Mouse (Mus musculus): ENCODE results near the gene 6430628N08Rik. TPM values are rescaled to one million over a fixed set of nuclear protein-coding genes. Genes with fewer than 3 reads are reported as not detected.
A peak's percentile ranks its signal among the peaks of the same experiment; 100 is the strongest.

6430628N08Rik gene
- polyA plus RNA-seq, 1 experiment from 2014 or later, result not detected

DNA sequence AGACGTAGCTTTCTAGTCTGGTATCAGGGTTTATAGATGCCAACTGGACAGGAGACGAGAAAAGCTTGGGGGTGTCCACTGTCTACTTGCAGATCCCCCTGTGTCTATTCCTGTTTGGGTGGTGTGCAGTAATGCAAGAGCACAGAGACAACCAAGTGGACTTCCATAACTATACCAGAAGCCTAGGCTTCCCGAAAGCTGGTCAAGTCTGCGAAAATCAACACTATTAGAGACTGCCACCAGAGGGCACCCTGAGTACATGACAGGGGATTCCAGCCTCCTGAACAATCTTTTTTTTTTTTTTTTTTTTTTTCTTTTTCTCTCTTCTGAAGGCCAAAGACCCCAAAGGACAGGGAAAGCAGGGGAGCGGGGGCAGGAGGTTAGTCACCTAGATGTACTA, 12.4 kb downstream of the 6430628N08Rik start:
- 16% methylated on average over 5 of the region's 5 CpGs for WGBS
- H3K4me3 ChIP-seq (ENCODE audit: low read length), result no peak overlapping the region
- ATAC-seq (ENCODE audit: low read depth), result no peak; the same call in 1 of the 2 replicates
- peaks cover 37% of the 10 kb centered on the region for H3K27me3 ChIP-seq (ENCODE audit: control insufficient read depth, insufficient read depth, low read depth, low read length)
- H3K9me3 ChIP-seq (ENCODE audit: control insufficient read depth, low read length), result no peaks in the 10 kb centered on the region
- H3K4me2 ChIP-seq (ENCODE audit: low read depth, low read length), result no peak overlapping the region
- H3K36me3 ChIP-seq (ENCODE audit: control insufficient read depth, insufficient read depth, low read length), result no peaks in the 10 kb centered on the region
- H3K4me1 ChIP-seq (replicated peaks; ENCODE audit: control insufficient read depth, insufficient read depth, low read length), result no peaks in the 10 kb centered on the region
- H3K27ac ChIP-seq (ENCODE audit: low read length), result no peak overlapping the region
- no peak overlapping the region for H3K9ac ChIP-seq (ENCODE audit: low read length)

DNA sequence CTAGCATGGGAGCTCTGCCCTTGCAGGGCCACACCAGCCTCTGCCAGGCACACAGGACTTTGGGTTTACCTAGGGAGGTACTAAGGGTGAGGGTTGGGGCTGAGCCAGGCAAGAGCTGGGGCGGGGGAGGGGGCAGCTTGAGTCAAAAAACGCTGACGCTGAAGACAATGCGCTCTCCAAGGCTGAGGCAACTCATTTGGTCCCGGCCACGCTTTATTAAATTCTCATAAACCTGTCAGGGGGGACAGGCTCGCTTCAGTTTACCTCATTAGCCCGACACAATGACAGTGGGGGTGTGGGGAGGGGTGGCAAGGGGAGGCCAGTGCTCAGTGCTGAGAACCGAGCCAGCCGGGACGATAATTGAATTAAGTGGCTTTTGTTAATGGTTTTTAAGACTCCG, 13.9 kb downstream of the 6430628N08Rik start:
- peaks cover 22% of the 10 kb centered on the region for H3K27me3 ChIP-seq (ENCODE audit: control insufficient read depth, insufficient read depth, low read depth, low read length)
- no peak overlapping the region for H3K27ac ChIP-seq (ENCODE audit: low read length)
- H3K4me1 ChIP-seq (replicated peaks; ENCODE audit: control insufficient read depth, insufficient read depth, low read length), result no peaks in the 10 kb centered on the region
- no peaks in the 10 kb centered on the region for H3K36me3 ChIP-seq (ENCODE audit: control insufficient read depth, insufficient read depth, low read length)
- 16% methylated on average over 12 of the region's 12 CpGs for WGBS
- H3K9me3 ChIP-seq (ENCODE audit: control insufficient read depth, low read length), result no peaks in the 10 kb centered on the region
- no peak for ATAC-seq (ENCODE audit: low read depth)
- no peak overlapping the region for H3K4me2 ChIP-seq (ENCODE audit: low read depth, low read length)
- H3K9ac ChIP-seq (ENCODE audit: low read length), result no peak overlapping the region
- H3K4me3 ChIP-seq (ENCODE audit: low read length), result no peak overlapping the region

DNA sequence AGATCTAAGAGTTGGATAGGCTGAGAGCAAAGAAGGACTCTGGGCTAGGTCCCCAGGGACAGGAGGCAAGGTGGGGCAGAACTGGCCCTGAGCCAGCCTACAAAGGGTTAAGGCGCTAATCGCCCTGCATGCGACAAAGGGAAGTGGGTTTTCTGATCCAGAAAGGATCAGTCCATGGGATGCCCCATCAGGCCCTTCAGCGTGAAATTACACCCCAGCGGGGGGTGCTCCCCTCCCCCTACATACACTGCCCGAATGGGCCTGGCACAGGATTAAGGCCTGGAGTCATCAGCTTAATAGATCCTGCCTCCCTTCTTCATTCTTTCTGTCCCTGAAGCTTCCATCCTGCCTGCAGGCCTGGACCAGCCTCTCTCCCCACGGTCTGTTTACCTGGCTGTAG, 15.2 kb downstream of the 6430628N08Rik start:
- Histone ChIP-seq H3K9ac (ENCODE audit: low read length) (no peak overlapping the region), H3K4me2 (ENCODE audit: low read depth, low read length) (no peak overlapping the region), H3K9me3 (ENCODE audit: control insufficient read depth, low read length) (no peaks in the 10 kb centered on the region), H3K36me3 (ENCODE audit: control insufficient read depth, insufficient read depth, low read length) (no peaks in the 10 kb centered on the region), H3K4me3 (ENCODE audit: low read length) (no peak overlapping the region), H3K27ac (ENCODE audit: low read length) (no peak overlapping the region), H3K27me3 (ENCODE audit: control insufficient read depth, insufficient read depth, low read depth, low read length) (peaks cover 14% of the 10 kb centered on the region), H3K4me1 (replicated peaks; ENCODE audit: control insufficient read depth, insufficient read depth, low read length) (no peaks in the 10 kb centered on the region)
- ATAC-seq (ENCODE audit: low read depth), result no peak
- WGBS, result 23% methylated on average over 7 of the region's 7 CpGs

DNA sequence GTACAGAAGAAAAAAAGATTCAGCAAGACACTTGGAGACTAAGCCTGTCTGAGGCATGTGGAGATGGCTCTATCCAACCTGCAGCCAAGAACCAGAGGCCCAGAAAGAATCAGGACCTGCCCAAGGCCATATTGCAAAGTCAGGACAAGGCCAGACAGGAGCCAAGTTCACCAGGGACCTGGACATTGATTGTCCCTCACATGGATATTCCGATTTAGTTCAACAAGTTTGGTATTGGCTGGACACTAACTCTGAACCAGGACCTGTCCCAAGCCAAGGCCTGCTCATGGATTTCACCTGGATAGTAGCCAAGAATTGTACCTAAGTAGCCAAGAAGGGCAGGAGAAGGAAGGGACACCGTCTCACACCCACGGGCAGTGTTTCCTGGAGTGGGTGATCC, 16.3 kb downstream of the 6430628N08Rik start:
- H3K27me3 ChIP-seq (ENCODE audit: control insufficient read depth, insufficient read depth, low read depth, low read length), result peaks cover 14% of the 10 kb centered on the region; the same call in 1 of the 2 replicates
- no peaks in the 10 kb centered on the region for H3K36me3 ChIP-seq (ENCODE audit: control insufficient read depth, insufficient read depth, low read length)
- H3K9me3 ChIP-seq (ENCODE audit: control insufficient read depth, low read length), result no peaks in the 10 kb centered on the region
- WGBS, result 56% methylated on average over 3 of the region's 3 CpGs
- H3K4me2 ChIP-seq (ENCODE audit: low read depth, low read length), result no peak overlapping the region
- H3K4me1 ChIP-seq (replicated peaks; ENCODE audit: control insufficient read depth, insufficient read depth, low read length), result no peaks in the 10 kb centered on the region
- no peak overlapping the region for H3K9ac ChIP-seq (ENCODE audit: low read length)
- no peak overlapping the region for H3K27ac ChIP-seq (ENCODE audit: low read length)
- ATAC-seq (ENCODE audit: low read depth), result no peak
- no peak overlapping the region for H3K4me3 ChIP-seq (ENCODE audit: low read length)

DNA sequence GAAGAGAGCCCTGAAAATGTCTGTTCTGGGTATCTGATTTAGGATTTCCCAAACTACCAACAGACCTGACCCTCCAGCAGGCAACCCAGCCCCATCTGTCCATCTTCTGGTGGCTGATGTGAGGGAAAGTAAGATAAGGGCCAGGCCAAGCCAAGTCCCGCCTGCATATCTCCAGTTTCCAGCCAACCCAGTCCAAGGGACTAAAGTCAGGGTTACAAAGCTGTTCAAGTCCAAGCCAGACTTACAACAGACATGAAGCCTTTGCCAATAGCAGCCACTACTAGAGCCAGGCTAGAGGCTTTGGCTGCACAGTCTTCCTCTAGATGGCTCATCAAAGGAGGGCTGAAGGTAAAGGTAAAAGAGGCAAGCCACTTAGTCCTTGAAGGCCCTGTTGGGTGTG, 17.5 kb downstream of the 6430628N08Rik start:
- no peak overlapping the region for H3K4me2 ChIP-seq (ENCODE audit: low read depth, low read length)
- no peaks in the 10 kb centered on the region for H3K9me3 ChIP-seq (ENCODE audit: control insufficient read depth, low read length)
- no peak overlapping the region for H3K27ac ChIP-seq (ENCODE audit: low read length)
- H3K9ac ChIP-seq (ENCODE audit: low read length), result no peak overlapping the region
- no peak overlapping the region for H3K4me3 ChIP-seq (ENCODE audit: low read length)
- peaks cover 8% of the 10 kb centered on the region; the same call in 1 of the 2 replicates for H3K27me3 ChIP-seq (ENCODE audit: control insufficient read depth, insufficient read depth, low read depth, low read length)
- no peaks in the 10 kb centered on the region for H3K4me1 ChIP-seq (replicated peaks; ENCODE audit: control insufficient read depth, insufficient read depth, low read length)
- ATAC-seq (ENCODE audit: low read depth), result no peak
- 33% methylated on average over 1 of the region's 1 CpGs for WGBS
- no peaks in the 10 kb centered on the region for H3K36me3 ChIP-seq (ENCODE audit: control insufficient read depth, insufficient read depth, low read length)

DNA sequence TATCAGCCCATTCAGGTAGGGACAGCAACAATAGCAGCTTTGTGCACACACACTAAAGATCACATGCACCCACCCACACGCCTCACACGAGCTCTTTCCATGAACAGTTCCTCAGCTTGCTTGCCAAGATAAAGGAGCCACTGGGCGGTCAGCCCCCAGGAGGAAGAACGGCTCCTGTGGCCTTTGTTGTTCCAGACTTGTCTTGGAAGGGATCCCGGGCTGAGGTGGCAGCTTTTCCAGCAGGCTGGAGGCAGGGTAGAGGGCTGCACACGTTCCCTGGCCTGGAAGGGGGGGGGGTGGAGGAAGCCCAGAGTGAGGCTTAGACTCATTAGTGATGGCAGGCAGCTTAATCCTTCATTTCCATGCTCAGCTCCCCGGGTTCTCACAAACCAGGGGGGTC, 18.2 kb downstream of the 6430628N08Rik start:
- H3K4me1 ChIP-seq (replicated peaks; ENCODE audit: control insufficient read depth, insufficient read depth, low read length), result no peaks in the 10 kb centered on the region
- H3K27me3 ChIP-seq (ENCODE audit: control insufficient read depth, insufficient read depth, low read depth, low read length), result peaks cover 6% of the 10 kb centered on the region; the same call in 1 of the 2 replicates
- no peak overlapping the region for H3K27ac ChIP-seq (ENCODE audit: low read length)
- 10% methylated on average over 7 of the region's 7 CpGs for whole genome bisulfite sequencing
- H3K4me3 ChIP-seq (ENCODE audit: low read length), result no peak overlapping the region
- H3K9ac ChIP-seq (ENCODE audit: low read length), result no peak overlapping the region
- peak; percentile 56 for ATAC-seq (ENCODE audit: low read depth)
- H3K36me3 ChIP-seq (ENCODE audit: control insufficient read depth, insufficient read depth, low read length), result no peaks in the 10 kb centered on the region
- no peak overlapping the region for H3K4me2 ChIP-seq (ENCODE audit: low read depth, low read length)
- H3K9me3 ChIP-seq (ENCODE audit: control insufficient read depth, low read length), result no peaks in the 10 kb centered on the region

DNA sequence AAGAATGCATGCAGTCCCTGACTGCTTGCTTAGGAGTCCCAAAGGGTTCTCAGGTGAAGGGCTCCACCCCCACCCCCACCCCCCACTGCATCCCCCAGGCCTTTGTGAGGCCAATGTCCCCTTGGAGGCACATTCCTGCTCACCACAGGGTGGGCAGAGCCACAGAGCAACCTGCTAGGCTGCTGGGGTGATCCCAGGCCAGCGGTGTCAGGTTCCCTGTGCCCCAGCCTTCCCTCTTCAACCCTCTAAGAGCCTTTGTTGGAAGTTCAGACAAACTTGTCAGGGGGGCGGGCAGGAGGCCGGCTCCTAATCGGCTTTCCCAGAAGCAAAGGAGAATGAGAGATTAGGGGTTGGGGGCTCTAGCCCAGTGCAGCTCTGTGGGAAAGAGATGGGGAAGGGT, 21.1 kb downstream of the 6430628N08Rik start:
- H3K9me3 ChIP-seq (ENCODE audit: control insufficient read depth, low read length), result no peaks in the 10 kb centered on the region
- peak; percentile 66; the same call in 1 of the 2 replicates for ATAC-seq (ENCODE audit: low read depth)
- 10% methylated on average over 4 of the region's 4 CpGs for WGBS
- H3K27ac ChIP-seq (ENCODE audit: low read length), result no peak overlapping the region
- no peak overlapping the region for H3K9ac ChIP-seq (ENCODE audit: low read length)
- no peak overlapping the region for H3K4me3 ChIP-seq (ENCODE audit: low read length)
- H3K4me2 ChIP-seq (ENCODE audit: low read depth, low read length), result no peak overlapping the region
- no peaks in the 10 kb centered on the region for H3K36me3 ChIP-seq (ENCODE audit: control insufficient read depth, insufficient read depth, low read length)
- H3K27me3 ChIP-seq (ENCODE audit: control insufficient read depth, insufficient read depth, low read depth, low read length), result no peaks in the 10 kb centered on the region
- no peaks in the 10 kb centered on the region for H3K4me1 ChIP-seq (replicated peaks; ENCODE audit: control insufficient read depth, insufficient read depth, low read length)

DNA sequence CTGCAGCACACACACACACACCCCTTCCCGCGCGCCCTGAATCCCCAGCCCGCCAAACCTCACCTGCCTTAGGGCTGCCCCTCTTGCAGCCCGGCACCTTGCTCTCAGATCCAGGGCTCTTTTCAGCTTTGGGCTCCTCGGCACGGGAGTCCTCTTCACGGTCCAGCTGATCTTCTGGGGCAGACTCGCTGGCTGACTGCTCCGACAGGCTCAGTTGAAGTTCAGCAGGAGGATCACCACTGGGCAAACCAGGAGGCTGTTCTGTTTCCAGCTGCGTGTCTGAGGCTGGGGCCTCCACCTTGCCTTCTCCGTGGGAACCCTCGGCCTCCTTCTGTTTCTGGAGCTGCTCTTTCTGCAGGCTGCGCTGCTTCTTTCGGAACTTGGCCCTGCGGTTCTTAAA, 29.4 kb downstream of the 6430628N08Rik start:
- Histone ChIP-seq H3K27ac (ENCODE audit: low read length) (no peak overlapping the region), H3K4me3 (ENCODE audit: low read length) (no peak overlapping the region), H3K4me1 (replicated peaks; ENCODE audit: control insufficient read depth, insufficient read depth, low read length) (no peaks in the 10 kb centered on the region), H3K36me3 (ENCODE audit: control insufficient read depth, insufficient read depth, low read length) (no peaks in the 10 kb centered on the region), H3K9ac (ENCODE audit: low read length) (no peak overlapping the region), H3K4me2 (ENCODE audit: low read depth, low read length) (no peak overlapping the region), H3K27me3 (ENCODE audit: control insufficient read depth, insufficient read depth, low read depth, low read length) (peaks cover 8% of the 10 kb centered on the region), H3K9me3 (ENCODE audit: control insufficient read depth, low read length) (no peaks in the 10 kb centered on the region)
- 73% methylated on average over 16 of the region's 16 CpGs for WGBS
- ATAC-seq (ENCODE audit: low read depth), result no peak

DNA sequence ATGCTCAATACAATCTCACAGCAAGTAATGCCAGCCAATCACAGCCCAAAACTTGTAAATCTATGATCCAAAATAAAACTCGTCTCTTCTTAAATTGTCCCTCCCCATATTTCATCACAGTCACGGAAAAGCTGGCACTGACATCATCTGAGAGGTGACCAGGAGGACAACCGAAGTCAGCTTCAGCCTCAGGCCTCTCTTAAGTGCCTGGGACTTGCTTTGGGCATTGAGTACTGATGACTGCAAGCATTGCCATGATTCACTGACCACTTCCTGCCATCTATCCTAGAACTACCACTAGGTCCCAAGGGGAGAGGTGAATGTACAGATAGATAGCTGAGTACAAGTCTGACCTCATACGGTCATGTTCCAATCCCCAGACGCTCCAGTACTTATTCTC, 32.2 kb downstream of the 6430628N08Rik start:
- Histone ChIP-seq H3K4me2 (ENCODE audit: low read depth, low read length) (no peak overlapping the region), H3K27me3 (ENCODE audit: control insufficient read depth, insufficient read depth, low read depth, low read length) (peaks cover 12% of the 10 kb centered on the region), H3K9ac (ENCODE audit: low read length) (no peak overlapping the region), H3K9me3 (ENCODE audit: control insufficient read depth, low read length) (no peaks in the 10 kb centered on the region), H3K27ac (ENCODE audit: low read length) (no peak overlapping the region), H3K36me3 (ENCODE audit: control insufficient read depth, insufficient read depth, low read length) (no peaks in the 10 kb centered on the region), H3K4me1 (replicated peaks; ENCODE audit: control insufficient read depth, insufficient read depth, low read length) (no peaks in the 10 kb centered on the region), H3K4me3 (ENCODE audit: low read length) (no peak overlapping the region)
- ATAC-seq (ENCODE audit: low read depth), result no peak
- WGBS, result 80% methylated on average over 5 of the region's 5 CpGs

DNA sequence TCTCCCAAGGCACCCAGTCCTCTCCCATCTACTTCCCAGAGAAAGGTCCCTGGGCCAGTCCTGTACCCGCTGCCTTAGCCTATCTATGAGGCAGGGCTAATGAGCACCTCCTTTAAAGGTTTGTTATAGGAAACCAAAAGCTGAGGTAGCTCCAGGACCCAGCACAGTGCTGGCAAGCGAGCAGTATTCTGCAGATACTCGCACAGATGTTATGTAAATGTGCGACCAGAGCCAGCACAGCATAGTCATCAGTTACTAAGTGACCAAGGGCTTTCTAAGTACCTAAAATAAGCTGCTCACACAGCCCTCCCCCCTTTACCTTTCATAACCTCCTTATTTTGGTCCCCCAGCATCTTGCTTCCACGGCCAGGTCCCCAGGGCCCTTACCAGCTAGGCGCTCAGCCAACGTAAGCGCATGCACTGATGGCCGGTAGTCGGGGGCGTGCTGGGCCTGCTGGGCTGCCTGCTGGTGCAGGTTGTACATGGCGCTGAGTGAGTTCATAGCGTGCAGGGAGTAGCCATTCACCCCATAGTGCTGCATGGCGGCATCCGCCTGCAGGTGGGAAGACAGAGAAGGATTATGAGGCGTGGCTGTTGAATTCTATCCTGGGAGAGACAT, 32.9 kb downstream of the 6430628N08Rik start:
- peaks cover 11% of the 10 kb centered on the region for H3K27me3 ChIP-seq (ENCODE audit: control insufficient read depth, insufficient read depth, low read depth, low read length)
- H3K36me3 ChIP-seq (ENCODE audit: control insufficient read depth, insufficient read depth, low read length), result no peaks in the 10 kb centered on the region
- no peaks in the 10 kb centered on the region for H3K9me3 ChIP-seq (ENCODE audit: control insufficient read depth, low read length)
- H3K4me2 ChIP-seq (ENCODE audit: low read depth, low read length), result no peak overlapping the region
- H3K4me3 ChIP-seq (ENCODE audit: low read length), result no peak overlapping the region
- 65% methylated on average over 16 of the region's 16 CpGs for WGBS
- H3K27ac ChIP-seq (ENCODE audit: low read length), result no peak overlapping the region
- no peak overlapping the region for H3K9ac ChIP-seq (ENCODE audit: low read length)
- no peaks in the 10 kb centered on the region for H3K4me1 ChIP-seq (replicated peaks; ENCODE audit: control insufficient read depth, insufficient read depth, low read length)
- ATAC-seq (ENCODE audit: low read depth), result no peak
